Mouse (Mus musculus) left cerebral cortex, postnatal 36 days (tissue): ENCODE data around the gene A130010J15Rik. TPM values are rescaled to one million over a fixed set of nuclear protein-coding genes. Genes with fewer than 3 reads are reported as not detected.

Experiments used
- DNase-seq, 2 experiments: peaks; one replicate each; pipeline ENCODE4 v3.0.0; 2021 to 2022; ENCODE audit warnings: low spot score in 2 of 2, mixed read lengths in 1 of 2
- intact Hi-C: fragments of 180-260 bp; cut with DNase I; formaldehyde crosslinking; loops from one replicate; pipeline ENCODE4 v1.15.1; 2025
- total RNA-seq, 2 experiments: library from RNA; stranded (reverse); gene quantifications; 2 replicates each; pipeline ENCODE4 v1.2.3; 2021

The A130010J15Rik gene
- total RNA-seq, 2 experiments from 2014 or later = 2.6 to 3.2 TPM

DNA sequence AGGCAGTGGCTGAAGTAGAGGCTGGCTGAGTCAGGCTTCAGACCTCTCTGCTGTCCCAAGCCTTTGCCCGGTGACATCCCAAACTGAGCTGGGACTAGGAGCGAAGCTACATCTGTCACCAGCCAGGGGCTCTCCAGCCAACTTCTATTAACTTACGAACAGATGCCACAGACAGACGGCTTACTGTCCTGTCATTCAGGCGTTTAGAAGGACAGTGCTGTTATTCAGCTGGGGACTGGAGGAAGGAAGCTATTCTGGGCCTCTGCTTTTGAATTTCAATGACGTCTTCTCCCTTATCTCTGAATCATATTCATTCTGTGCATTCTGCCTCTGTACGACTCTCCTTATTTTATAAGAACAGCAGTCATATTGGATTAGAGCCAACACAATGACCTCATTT, 16.7 kb upstream of the A130010J15Rik start:
- intact Hi-C loops = no loop called here
- DNase-seq = no peak

DNA sequence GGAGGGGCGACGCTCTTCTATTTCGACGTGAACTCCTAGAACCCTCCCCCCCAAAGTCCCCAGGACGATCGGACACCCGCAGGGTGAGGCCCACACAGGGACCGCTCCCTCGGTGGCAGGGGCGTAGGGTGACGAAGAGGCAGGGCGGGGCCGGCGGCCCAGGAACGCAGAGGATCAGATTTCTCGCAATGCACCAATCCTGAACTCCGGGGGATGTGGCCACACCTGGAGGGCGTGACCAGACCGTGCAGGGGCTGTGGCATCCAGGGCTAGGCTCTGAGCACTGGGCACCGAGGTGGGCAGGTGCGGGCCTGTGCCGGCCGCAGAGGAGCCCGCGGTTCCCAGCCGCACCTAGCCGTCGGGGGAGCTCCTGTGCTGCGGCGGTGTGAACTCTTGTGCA, 15.0 kb upstream of the A130010J15Rik start, which contains the start of gene Irf6:
Irf6 (plus strand) TSS at position 240 of the 400 bp plus-strand sequence.
- no peak for DNase-seq
- intact Hi-C loops = no loop called here

DNA sequence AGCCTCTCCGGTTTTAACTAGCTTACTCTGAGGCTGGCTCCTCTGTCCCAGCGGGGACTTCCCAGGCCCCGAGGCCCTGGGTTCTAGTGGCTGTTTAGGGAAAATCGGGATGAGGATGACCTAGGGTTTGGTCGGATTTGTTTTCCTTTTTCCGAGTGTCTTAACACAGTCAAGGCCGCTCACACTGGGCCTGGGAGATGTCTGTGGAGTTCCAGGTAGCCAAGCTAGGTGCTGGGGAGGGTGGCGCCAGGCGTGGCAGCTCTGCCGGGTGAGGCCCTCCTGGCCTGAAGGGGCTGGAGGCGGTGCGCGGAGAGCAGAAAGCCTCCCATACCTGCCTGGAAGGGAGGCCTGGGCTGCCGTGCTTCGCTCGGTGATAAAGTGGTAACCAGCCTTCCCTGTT, 14.3 kb upstream of the A130010J15Rik start:
- intact Hi-C loops = no loop called here
- DNase-seq = no peak

DNA sequence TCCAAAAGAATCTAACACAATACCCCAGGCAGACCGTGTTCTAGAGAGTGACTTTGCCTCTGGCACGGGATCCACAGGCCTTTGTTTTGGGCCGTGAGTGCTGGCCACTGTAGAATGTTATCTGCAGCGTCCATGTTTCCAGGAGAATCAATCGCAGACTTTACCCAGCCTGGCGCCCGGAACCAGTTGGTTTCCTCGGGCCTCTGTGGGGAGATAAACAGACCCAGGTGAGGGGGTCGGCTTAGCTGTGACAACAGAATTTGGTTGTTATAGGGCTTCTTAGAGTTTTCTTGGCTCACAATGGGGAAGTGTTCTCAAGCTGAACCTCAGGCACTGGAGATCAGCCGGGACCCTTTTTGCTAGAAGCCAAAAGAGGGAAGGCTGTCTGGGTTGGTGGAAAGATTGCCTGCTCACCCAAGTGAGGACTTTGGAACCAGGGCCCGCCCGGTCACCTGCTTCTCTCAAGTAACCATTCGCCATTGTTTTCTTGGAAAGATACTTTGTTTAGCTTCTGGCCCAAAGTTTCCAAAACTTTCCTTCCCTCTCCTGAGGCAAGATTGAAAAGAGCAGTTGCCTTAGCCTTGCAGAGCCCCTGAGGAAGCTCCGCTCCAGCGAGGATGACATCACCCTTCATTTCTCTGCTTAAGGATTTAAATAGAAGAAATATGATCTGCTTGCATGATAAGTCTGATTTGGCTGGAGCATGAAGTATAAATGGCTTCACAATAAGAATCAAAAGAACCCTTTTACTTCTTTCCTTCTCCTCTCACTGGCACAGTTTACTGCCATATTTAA, 11.3 kb upstream of the A130010J15Rik start:
- DNase-seq = no peak
- intact Hi-C loops = no loop called here

GRCm38 (mm10) chr1:193157111-193157492, 10.7 kb upstream of the A130010J15Rik start:
- intact Hi-C loops = no loop called here
- DNase-seq = no peak

DNA sequence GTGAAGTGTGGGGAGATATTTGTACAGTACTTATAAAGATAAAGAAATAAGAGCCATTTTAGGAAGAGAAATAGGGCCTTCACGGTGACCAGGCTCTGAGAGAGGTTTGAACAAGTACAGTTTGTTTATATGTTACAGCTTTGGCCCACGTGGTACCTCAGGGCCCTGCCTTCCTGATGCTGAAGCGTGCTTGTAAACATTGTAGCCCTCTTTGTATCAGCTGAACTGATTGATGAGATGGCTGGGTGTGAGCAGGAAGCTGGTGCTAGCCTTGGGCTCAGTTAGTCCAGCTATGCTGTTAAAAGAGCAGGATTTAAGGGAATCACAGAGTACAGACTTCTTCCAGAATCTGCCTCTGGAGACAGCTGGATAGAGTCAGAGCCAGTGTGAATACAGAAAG, 8.7 kb upstream of the A130010J15Rik start:
- DNase-seq = no peak
- intact Hi-C loops = no loop called here

GRCm38 (mm10) chr1:193159613-193160012, 8.2 kb upstream of the A130010J15Rik start:
- no peak for DNase-seq
- intact Hi-C loops = no loop called here

- intact Hi-C loops = no loop called here
- no peak for DNase-seq
Observed at GRCm38 (mm10) chr1:193160317-193161032, 7.4 kb upstream of the A130010J15Rik start.

- DNase-seq = no peak
- intact Hi-C loops = no loop called here
Observed at GRCm38 (mm10) chr1:193169228-193169627, 1.4 kb downstream of the A130010J15Rik start.

GRCm38 (mm10) chr1:193169856-193170255, 2.0 kb downstream of the A130010J15Rik start:
- intact Hi-C loops = no loop called here
- DNase-seq = no peak

DNA sequence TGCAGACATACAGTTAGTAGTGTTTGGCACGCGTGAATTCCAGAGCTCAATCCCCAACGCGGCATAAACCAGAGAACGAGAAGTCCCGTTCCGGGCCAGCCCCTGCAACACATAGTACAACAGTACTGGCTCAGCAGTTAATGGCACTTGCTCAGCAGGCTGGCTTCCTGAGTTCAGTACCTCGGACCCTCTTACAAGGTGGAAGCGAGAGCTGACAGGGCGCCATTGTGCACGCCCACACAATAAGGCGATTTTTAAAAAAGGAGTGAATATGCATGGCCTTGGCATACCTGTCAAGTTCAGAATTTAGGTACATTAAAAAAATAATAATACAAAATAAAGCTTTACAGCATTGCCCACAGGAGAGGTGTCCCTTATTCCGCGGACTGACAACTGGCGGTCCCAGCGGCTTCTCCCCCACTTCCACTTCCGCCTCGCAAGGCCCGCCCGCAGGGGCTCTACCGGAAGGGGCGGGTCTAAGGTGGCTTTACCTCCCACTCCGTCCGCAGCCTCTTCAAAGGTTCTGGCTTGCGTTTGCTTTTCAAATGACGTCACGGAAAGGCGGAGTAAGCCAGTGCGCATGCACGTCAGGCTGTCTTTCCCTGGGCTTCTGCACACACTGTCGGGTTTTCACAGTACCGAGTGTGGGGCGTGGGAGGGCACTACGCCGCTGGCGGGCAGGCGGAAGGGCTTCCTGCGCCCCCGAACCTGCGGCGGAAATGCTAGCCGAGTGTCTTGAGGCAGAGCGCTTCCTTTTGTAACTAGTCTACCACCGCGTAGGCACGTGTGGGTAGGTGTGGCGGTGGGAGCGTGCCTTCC, 5.4 kb downstream of the A130010J15Rik start:
- DNase-seq = peak; percentile 93 to 94
- intact Hi-C loops = loop anchor here (1.0 kb wide), 1 partner anchor 43 kb away; the partner anchor contains the start of gene Diexf

GRCm38 (mm10) chr1:193173810-193174129, 5.9 kb downstream of the A130010J15Rik start:
- no peak for DNase-seq
- intact Hi-C loops = loop anchor here (1.0 kb wide), 1 partner anchor 43 kb away; the partner anchor contains the start of gene Diexf

GRCm38 (mm10) chr1:193174143-193174733, 6.4 kb downstream of the A130010J15Rik start:
- intact Hi-C loops = no loop called here
- DNase-seq = no peak

GRCm38 (mm10) chr1:193181104-193181503, 13.3 kb downstream of the A130010J15Rik start:
- no peak for DNase-seq
- intact Hi-C loops = no loop called here

- intact Hi-C loops = no loop called here
- no peak for DNase-seq
Observed at GRCm38 (mm10) chr1:193188257-193188656, 20.4 kb downstream of the A130010J15Rik start.

DNA sequence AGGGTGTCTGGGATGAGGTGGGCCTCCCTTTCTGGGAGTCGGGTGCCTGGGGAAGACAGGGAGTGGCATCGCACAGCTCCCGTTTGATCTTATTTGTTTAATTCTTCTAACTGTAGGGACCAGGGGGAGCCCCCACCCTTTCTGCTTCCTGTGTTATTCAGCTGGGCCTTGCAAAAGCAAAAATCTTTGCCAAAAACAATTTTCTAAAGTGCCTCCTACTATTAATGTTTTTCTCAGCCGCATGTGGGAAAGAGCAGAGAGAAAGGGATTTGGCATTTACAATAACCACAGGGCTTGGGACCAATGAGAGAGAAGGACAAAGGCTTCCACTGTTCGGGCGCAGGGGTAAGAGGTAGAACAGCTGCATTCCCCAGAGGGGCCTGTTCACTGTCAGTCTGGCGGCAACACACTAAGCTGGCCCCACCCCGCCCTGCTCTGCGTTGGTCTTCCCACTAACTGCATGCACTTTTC, 21.3 kb downstream of the A130010J15Rik start:
- no peak for DNase-seq
- intact Hi-C loops = no loop called here

- no peak for DNase-seq
- intact Hi-C loops = no loop called here
Observed at GRCm38 (mm10) chr1:193189771-193190170, 21.9 kb downstream of the A130010J15Rik start.

- DNase-seq = no peak
Observed at GRCm38 (mm10) chr1:193191675-193192283, 23.9 kb downstream of the A130010J15Rik start.

DNA sequence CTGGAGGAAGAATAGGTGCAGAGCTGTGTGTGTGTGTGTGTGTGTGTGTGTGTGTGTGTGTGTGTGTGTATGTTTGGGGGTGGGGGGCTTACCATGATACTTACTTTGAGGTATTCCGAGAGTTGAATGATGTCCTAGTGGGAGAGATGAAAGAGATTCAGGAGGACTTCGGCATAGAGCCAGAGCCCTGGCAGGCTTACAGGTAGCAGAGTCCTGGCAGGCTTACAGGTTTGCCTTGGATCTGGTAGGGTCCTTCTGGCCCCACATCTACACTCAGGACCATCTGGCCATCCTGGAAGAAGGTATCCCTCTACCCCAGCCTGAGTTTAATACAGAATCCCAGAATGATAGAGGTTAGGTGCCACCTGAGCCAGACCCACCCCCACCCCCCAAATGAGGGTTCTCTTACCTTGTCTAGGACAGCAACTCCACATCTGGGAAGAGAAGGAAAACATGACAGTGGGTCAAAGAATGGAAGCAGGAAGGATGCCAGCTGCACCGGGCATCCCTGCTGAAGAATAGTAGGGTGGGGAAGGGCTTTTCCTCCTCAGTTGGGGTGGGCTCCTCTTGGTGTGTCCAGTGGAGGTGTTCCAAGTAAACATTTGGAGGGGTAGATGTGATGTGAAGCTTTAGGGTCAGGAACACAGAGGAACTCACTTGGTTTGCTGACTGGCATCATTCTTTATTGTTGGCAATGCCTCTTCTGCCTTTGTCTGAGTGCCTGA, 26.7 kb downstream of the A130010J15Rik start:
- intact Hi-C loops = no loop called here
- DNase-seq = no peak

More at GRCm38 (mm10) chr1:193191675-193192283, 23.9 kb downstream of the A130010J15Rik start:
- intact Hi-C loops = no loop called here
